Mouse (Mus musculus) embryonic fibroblast, embryonic 13.5 days (primary cell): ENCODE results near the gene Tns4.
A peak's percentile ranks its signal among the peaks of the same experiment; 100 is the strongest.

Experiments used
- CTCF ChIP-seq: IDR thresholded peaks from 2 replicates; pipeline ENCODE4 v1.5.1; 2011; ENCODE audit warnings: mild to moderate bottlenecking, control low read depth, low read length, moderate library complexity, borderline replicate concordance; ENCODE audit not compliant: insufficient read depth
- POLR2A ChIP-seq: IDR thresholded peaks from 2 replicates; pipeline ENCODE4 v1.6.1; 2011; ENCODE audit warnings: low read depth, mild to moderate bottlenecking, control low read depth, low read length, moderate library complexity

DNA sequence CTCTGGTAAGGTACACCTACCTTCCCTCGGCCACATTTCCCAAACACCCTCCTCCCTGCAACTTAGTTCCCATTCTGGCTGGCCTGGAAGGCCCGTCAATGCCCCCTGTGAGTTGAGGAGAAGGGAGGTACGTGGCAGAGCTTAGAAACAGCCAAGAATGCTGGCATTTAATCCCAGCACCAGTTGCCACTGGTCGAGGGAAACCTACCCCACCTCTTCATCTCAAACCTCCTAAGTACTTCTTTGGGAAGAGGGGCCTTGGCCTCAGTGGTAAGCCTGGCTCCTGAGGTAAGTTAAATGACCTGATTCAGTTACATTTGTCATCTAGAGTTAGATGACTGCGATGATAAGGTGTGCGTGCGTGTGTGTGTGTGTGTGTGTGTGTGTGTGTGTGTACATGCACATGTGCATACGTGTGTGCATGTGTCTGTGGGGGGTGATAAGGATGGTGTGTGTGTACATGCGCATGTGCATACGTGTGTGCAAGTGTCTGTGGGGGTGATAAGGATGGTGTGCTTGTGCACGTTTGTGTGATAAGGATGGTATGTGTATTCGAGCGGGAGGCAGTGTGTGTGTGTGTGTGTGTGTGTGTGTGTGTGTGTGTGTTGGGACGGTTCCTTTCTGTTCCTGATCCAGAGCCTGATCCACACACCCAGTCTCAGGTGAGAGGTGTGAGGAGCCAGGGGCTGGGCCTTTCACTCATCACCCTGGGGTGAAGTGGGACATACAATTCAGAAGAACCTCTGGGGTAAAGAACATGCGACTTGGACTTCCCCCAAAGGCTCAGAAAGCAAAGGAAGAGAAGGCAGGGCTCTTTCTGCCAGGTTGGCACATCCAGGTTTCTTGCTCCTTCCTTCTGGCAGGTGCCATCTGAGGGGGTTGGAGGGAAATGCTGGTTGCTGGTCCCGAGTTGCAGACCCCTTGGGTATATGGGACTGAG lies 47.0 kb downstream of the Tns4 start:
- TF ChIP-seq CTCF = no peak
- TF ChIP-seq POLR2A = peak; percentile 39; the same call in 1 of the 2 replicates
